Mouse (Mus musculus): ENCODE measurements around the gene Slc17a7.

Gene Slc17a7

GRCm38 (mm10) chr7:45163735-45164490 lies at the start of gene Slc17a7:
Gene Slc17a7 (plus strand): TSS chr7:45163949.
- DNase-seq (ENCODE audit: low spot score) = no peak

- no peak for DNase-seq (ENCODE audit: low spot score)
Measured at GRCm38 (mm10) chr7:45117566-45117965, 46.2 kb upstream of the Slc17a7 start.

DNA sequence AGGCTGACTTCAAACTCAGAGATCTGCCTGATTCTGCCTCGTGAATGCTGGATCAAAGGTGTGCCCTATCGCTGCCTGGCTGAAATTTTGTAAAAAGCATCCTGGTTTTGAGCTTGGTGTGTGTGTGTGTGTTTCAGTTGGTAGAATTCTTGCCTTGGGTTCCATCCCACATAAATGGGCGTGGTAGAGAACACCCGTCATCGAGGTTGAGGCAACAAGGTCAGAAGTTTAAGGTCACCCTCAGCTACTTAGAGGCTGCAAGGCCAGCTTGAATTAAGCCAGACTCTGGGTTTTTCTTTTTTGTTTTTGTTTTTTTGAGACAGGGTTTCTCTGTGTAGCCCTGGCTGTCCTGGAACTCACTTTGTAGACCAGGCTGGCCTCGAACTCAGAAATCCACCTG lies 45.4 kb upstream of the Slc17a7 start:
- no peak for DNase-seq (ENCODE audit: low spot score)

DNA sequence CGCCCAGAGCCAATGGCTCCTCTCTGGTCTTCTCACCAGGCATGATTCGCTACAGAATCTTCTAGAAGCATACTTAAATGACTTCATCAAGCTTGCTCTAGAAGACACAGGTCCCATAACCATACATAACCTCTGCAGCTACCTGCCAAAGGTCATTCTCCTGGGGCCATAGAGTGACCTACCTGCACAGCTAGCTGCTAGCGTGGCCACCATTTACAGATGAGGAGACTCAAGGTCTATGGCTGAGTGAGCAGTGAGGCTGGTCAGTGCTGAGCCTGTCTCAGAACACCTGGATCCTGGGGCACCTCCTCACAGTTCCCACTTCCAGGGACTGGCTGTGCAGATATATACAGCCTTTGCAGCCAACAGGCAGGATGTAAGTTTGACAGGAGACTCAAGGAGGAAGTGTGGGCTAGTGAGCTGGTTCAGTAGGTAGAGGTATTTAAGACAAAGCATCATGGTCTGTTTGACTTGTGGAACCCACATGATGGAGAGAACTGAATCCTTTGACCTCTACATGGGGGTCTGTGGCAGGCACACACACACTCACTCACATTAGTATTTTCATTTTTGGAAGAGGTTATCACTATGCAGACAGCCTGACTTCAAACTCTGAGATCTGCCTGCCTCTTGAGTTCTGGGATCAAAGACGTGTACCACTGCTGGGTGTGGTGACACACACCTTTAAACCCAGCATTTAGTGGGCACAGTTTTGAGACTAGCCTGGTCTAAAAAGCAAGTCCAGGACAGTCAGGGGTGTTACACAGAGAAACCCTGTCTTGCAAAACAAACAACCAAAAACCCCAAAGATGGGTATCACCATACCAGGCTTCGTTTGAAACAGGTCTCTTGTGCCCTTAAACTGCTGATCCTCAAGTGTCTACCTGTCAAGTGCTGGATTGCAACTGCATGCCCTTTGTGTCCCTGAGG lies 43.7 kb upstream of the Slc17a7 start:
- no peak for DNase-seq (ENCODE audit: low spot score)

- no peak for DNase-seq (ENCODE audit: low spot score)
Measured at GRCm38 (mm10) chr7:45121404-45121803, 42.3 kb upstream of the Slc17a7 start.

GRCm38 (mm10) chr7:45121966-45122365 lies 41.8 kb upstream of the Slc17a7 start:
- no peak for DNase-seq (ENCODE audit: low spot score)

DNA sequence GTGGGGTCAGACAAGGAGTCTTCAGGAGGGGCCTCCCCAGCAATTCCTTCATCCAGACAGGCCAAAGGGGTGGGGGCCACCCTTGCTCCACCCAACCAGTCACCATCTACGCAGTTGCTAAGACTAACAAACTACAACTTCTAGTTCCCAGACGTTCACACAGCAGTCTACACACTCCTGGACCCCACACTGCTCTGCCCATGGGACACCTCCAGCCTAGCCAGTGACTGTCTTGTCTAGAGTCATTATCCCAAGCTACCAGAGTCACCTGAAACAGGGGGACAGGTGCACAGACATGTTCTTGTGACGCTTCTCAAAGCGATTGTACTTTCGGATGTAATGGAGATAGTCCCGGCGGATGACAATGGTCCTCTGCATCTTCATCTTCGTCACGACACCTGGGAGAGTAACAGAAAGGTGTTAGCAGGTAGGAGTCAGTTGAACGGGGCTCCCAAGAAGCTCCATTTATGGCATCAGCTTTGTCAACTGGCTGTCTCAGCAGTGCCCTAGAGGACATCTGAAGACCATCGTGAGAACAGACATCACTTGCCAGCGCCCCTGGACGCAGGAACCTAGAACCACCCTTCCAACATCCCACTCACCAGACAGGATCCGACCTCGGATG lies 41.1 kb upstream of the Slc17a7 start:
- no peak for DNase-seq (ENCODE audit: low spot score)

DNA sequence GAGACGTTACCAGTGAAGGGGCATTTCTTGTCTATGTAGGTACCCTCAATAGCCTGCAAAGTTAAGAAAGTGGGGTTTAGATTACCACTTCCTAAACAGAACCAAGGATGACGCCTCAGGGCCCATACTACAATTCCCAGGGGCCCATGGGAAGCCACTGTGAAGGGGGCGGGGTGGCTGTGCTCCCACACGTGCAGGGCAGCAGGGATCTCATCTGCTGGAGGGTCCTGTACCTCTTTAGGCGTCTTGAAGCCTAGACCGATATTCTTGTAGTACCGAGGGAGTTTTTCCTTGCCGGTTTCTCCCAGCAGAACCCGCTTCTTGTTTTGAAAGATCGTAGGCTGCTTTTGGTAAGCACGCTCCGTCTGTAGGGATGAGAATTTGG lies 40.6 kb upstream of the Slc17a7 start:
- peak; percentile 45 for DNase-seq (ENCODE audit: low spot score)

- peak; percentile 100 for DNase-seq (ENCODE audit: low spot score)
Measured at GRCm38 (mm10) chr7:45124224-45125143, 39.3 kb upstream of the Slc17a7 start, which contains the start of gene Rps11. Gene Rps11 (minus strand): TSS chr7:45124439.

DNA sequence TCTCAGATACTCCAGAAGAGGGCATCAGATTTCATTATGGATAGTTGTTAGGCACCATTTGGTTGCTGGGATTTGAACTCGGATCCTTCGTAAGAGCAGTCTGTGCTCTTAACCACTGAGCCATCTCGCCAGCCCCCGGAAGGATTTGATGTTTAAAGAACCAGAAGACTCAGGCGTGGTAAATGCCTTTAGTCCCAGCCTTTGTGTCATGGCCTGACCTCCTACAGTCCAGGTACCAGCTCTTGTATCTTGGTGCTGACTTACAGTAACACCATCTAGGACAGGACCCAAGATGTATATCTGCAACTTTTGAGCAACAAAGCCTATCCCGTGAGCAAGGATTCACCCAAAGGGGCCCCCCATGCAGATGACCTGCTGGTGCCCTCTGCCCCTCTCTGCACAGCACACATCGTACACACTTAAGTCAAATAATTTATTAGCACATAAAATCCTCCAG lies 38.6 kb upstream of the Slc17a7 start:
- peak; percentile 71 for DNase-seq (ENCODE audit: low spot score)

- peak; percentile 33 for DNase-seq (ENCODE audit: low spot score)
Measured at GRCm38 (mm10) chr7:45125649-45126048, 38.1 kb upstream of the Slc17a7 start.

GRCm38 (mm10) chr7:45126147-45126843 lies 37.5 kb upstream of the Slc17a7 start:
- no peak for DNase-seq (ENCODE audit: low spot score)

DNA sequence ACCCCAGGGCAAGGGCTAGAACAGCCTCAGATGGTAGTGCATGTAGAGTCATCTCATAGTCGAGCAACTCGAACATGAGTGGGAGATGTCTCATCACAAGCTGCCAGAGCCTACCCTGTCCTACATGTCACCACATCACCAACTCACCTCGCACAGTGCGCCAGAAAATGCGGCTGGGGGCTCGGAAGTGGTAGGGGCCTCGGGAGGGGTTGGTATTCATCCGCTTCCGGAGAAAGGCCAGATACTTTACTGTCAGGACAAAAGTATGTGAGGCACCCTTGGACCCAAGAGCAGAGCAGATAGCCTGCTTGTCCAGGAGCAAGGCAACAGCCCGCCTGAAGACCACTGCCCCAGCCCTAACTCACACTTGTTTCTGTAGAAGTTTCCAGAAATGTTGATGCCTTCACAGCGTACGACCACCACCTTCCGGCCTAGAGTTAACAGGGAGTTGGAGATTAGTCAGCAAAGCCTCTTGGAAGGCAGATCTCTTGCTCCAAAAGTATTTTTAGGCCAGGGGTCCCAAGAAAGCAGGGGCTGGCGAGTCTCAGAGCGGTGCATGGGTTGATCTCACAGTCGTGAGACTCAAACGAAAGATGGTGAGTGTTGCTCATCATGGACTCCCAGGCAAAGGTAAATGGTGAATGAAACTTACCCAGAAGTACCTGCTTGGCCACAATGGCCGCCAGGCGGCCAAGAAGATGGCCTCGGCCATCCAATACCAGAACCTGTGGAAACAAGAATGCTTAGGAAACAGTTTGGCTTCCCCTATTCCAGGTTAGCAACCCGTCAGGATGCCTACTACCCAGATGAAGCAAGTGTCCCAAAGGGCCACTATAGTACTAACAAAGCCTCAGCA lies 36.7 kb upstream of the Slc17a7 start:
- DNase-seq (ENCODE audit: low spot score) = peak; percentile 24

- DNase-seq (ENCODE audit: low spot score) = peak; percentile 30
Measured at GRCm38 (mm10) chr7:45127700-45128224, 36.0 kb upstream of the Slc17a7 start.

DNA sequence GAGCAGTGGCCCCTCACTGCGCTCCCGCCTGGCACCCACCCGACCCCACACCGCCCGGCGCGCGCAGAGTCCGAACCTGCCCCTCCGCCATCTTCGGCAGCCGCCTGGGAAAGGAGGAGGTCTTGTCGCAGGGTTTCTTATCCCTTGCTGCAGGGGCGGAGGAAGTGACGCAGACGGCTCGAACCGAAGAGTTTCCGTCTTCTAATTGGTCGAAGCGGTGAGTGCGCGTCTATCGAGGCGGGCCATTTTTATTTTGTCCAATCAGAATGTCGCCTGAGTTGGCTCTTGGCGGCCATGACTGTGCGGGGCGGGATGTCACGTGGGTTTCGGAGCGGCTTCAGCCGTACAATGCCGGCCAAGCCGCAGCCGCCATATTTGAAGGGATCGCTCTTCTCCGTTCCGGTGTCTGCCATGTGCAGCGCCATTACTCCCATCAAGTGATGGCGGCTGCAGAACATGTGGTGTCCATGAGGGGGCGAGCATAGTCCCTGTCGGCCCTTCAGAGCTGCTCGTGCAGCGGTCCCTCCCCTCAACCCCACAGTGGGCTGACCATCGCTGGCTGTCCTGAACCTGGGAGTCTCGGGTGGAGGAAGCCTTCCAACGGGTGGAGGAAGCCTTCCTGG lies 35.0 kb upstream of the Slc17a7 start, which contains the start of gene Rpl13a:
TSS of gene Rpl13a (minus strand) at position 138 of the 623 bp plus-strand sequence.
- peak; percentile 99 for DNase-seq (ENCODE audit: low spot score)

DNA sequence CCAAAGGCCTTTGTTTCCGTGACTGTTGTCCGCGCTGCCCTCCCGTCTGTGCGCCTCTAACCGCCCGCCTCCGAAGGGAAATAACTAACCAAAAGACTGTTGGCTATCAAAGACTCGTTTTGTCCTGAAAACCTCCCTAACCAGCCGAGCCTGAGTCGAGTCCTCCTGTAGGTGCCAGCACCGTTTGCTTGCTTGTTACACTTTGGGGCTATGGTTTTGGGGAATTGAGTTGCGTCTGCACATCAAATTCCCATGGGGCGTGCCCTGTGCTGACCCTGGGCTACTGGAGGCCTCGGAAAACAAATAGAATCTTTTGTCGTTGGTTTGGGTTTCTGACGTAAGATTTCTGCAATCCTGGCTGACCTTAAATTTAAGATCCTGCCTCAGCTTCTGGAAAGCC lies 34.4 kb upstream of the Slc17a7 start:
- DNase-seq (ENCODE audit: low spot score) = peak; percentile 56

- no peak for DNase-seq (ENCODE audit: low spot score)
Measured at GRCm38 (mm10) chr7:45129776-45130512, 33.8 kb upstream of the Slc17a7 start.

GRCm38 (mm10) chr7:45131850-45132249 lies 31.9 kb upstream of the Slc17a7 start:
- no peak for DNase-seq (ENCODE audit: low spot score)

Measured in c-Kit-positive CD71-positive TER-119-positive erythroid progenitor cells, embryonic 14.5 days (primary cell).